Mouse (Mus musculus) embryonic facial prominence, embryonic 11.5 days (tissue): ENCODE data around the gene Armh3. TPM values are rescaled to one million over a fixed set of nuclear protein-coding genes. Genes with fewer than 3 reads are reported as not detected.
A peak's percentile ranks its signal among the peaks of the same experiment; 100 is the strongest.
"Not testable (repeated sequence)": the region's sequence is repeated elsewhere in the genome, so short reads cannot be mapped to it uniquely, and the experiment has no call there.

Experiments used
- ATAC-seq: fragments of 200-750 bp; cut with Nextera tagmentation; replicated peaks from 2 replicates; pipeline ENCODE4 v1.8.0; 2017; ENCODE audit warnings: low read depth; ENCODE audit not compliant: insufficient number of reproducible peaks, low FRiP score, low TSS enrichment
- DNase-seq: peaks from one replicate; pipeline ENCODE4 v3.0.0-alpha.2; 2015; ENCODE audit warnings: low spot score
- H3K27ac ChIP-seq: fragments of 300-500 bp; sonication (generic); replicated peaks from 2 replicates; pipeline ENCODE4 v1.5.1; 2014; ENCODE audit warnings: mild to moderate bottlenecking, low read depth, low read length, control low read depth
- H3K27me3 ChIP-seq: fragments of 300-500 bp; sonication (generic); 2 replicates; pipeline ENCODE4 v1.6.1; 2014; ENCODE audit warnings: mild to moderate bottlenecking, low read length, moderate library complexity, mixed read lengths; ENCODE audit not compliant: control insufficient read depth, insufficient read depth
- H3K36me3 ChIP-seq: fragments of 300-500 bp; sonication (generic); replicated peaks from 2 replicates; pipeline ENCODE4 v1.6.1; 2014; ENCODE audit warnings: low read depth, mild to moderate bottlenecking, low read length, moderate library complexity, mixed read lengths; ENCODE audit not compliant: control insufficient read depth, insufficient read depth
- H3K4me1 ChIP-seq: fragments of 300-500 bp; sonication (generic); 2 replicates; pipeline ENCODE4 v1.6.1; 2014; ENCODE audit warnings: low read length, mixed read lengths; ENCODE audit not compliant: control insufficient read depth, insufficient read depth
- H3K4me2 ChIP-seq: fragments of 300-500 bp; sonication (generic); 2 replicates; pipeline ENCODE4 v1.6.1; 2014; ENCODE audit warnings: low read depth, mild to moderate bottlenecking, control low read depth, low read length, moderate library complexity
- H3K4me3 ChIP-seq: fragments of 300-500 bp; sonication (generic); 2 replicates; pipeline ENCODE4 v1.5.1; 2014; ENCODE audit warnings: low read depth, low read length, control low read depth
- H3K9ac ChIP-seq: fragments of 300-500 bp; sonication (generic); replicated peaks from 2 replicates; pipeline ENCODE4 v1.6.1; 2014; ENCODE audit warnings: mild to moderate bottlenecking, control low read depth, low read length
- H3K9me3 ChIP-seq: fragments of 300-500 bp; sonication (generic); replicated peaks from 2 replicates; pipeline ENCODE4 v1.6.1; 2016; ENCODE audit warnings: mild to moderate bottlenecking, low read length, inconsistent platforms, mixed read lengths; ENCODE audit not compliant: control insufficient read depth
- WGBS: fragments of 180-500 bp; shearing (Covaris S2); extraction: QIAGEN DNeasy Blood & Tissue Kit; methylation state at CpG from one replicate; pipeline ENCODE4 v1.1.7; 2014; 5-methylcytosine and 5-hydroxymethylcytosine counted together
- polyA plus RNA-seq: library from polyadenylated mRNA; unstranded; fragments of >200 nt; fragmentation: Nextera tagmentation; extraction: Ambion mirVana; gene quantifications from 2 replicates; pipeline ENCODE4 v1.2.1, GENCODE M21; 2014

The Armh3 gene
- polyA plus RNA-seq, 1 experiment from 2014 or later = 13.9 TPM

DNA sequence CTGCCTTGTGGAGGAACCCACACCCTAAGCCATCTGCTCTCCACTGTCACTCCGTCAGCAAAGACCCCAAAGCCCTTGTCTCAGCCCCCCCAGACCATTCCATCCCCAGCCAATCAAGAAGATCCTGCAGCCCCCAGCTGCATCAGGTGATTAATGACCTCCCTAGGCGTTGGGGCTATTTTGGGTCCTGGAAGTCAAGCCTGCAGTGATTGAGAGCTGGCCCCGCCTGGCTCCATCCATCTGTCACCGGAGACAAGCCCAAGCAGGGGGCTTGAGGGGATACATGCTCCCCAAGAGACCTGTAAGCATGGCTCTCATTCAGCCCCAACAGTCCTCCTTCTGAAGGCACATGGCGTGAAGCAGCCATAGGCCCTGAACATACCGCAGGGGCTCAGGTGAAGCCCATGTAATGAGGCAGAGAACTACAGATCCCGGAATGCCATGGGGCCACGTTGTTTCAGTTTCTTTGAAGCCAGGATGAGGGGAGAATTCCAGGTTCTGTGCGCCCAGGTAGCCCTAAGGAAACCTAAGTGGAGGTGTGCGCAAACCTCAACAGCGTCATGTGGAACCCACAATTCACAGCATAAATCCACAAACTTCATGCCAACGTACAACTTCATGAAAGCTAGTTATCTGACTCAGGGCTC is 187.1 kb downstream of the Armh3 start:
- WGBS = 69% methylated on average over 12 of the region's 12 CpGs
- Histone ChIP-seq H3K4me1 (peaks cover 4% of the 10 kb centered on the region), H3K9ac (no peak overlapping the region), H3K4me3 (no peak overlapping the region), H3K4me2 (no peak overlapping the region), H3K27me3 (no peaks in the 10 kb centered on the region; the same call in 1 of the 2 replicates), H3K36me3 (no peaks in the 10 kb centered on the region), H3K9me3 (no peaks in the 10 kb centered on the region), H3K27ac (no peak overlapping the region)
- no peak for ATAC-seq
- no peak for DNase-seq

DNA sequence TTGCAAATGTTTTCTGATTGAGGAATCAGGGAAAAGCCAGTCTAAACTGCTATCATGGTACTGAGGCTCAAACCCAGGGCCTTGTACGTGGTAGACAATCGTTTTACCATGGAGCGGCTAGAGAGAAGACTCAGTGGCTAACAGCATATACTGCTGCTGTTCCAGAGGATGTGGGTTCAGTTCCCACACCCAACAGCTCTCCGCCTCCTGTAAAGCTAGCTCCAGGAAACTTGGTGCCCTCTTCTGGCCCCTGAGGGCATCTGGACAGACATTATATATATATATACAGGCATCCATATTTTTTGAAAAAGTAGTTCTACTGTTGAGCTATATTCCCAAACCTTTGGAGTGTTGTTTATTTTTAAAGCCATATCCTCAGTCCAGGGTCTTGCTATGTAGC is 190.6 kb downstream of the Armh3 start:
- DNase-seq = no peak
- Histone ChIP-seq H3K4me1 (no peaks in the 10 kb centered on the region; the same call in 1 of the 2 replicates), H3K9ac (no peak overlapping the region), H3K27me3 (no peaks in the 10 kb centered on the region), H3K4me2 (no peak overlapping the region), H3K27ac (no peak overlapping the region), H3K4me3 (no peak overlapping the region), H3K9me3 (no peaks in the 10 kb centered on the region), H3K36me3 (no peaks in the 10 kb centered on the region)
- 94% methylated on average over 4 of the region's 4 CpGs for WGBS
- ATAC-seq = no peak

DNA sequence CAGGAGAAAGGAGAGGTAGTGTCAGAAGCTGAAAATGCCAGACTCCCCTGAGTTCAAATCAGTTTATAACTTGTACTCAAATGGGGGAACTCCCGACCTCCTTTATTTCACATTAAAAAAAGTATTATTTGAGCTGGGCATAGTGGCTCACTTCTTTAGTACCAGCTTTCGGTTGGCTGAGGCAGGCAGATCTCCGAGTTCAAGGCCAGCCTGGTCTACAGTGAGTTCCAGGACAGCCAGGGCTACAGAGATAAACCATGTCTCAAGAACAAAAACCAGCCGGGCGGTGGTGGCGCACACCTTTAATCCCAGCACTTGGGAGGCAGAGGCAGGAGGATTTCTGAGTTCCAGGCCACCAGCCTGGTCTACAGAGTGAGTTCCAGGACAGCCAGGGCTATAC is 192.5 kb downstream of the Armh3 start:
- 91% methylated on average over 6 of the region's 6 CpGs for WGBS
- not testable (repeated sequence) for H3K9ac ChIP-seq, H3K36me3 ChIP-seq, DNase-seq, H3K4me3 ChIP-seq, H3K27me3 ChIP-seq, H3K4me1 ChIP-seq, ATAC-seq, H3K27ac ChIP-seq, H3K9me3 ChIP-seq, H3K4me2 ChIP-seq

DNA sequence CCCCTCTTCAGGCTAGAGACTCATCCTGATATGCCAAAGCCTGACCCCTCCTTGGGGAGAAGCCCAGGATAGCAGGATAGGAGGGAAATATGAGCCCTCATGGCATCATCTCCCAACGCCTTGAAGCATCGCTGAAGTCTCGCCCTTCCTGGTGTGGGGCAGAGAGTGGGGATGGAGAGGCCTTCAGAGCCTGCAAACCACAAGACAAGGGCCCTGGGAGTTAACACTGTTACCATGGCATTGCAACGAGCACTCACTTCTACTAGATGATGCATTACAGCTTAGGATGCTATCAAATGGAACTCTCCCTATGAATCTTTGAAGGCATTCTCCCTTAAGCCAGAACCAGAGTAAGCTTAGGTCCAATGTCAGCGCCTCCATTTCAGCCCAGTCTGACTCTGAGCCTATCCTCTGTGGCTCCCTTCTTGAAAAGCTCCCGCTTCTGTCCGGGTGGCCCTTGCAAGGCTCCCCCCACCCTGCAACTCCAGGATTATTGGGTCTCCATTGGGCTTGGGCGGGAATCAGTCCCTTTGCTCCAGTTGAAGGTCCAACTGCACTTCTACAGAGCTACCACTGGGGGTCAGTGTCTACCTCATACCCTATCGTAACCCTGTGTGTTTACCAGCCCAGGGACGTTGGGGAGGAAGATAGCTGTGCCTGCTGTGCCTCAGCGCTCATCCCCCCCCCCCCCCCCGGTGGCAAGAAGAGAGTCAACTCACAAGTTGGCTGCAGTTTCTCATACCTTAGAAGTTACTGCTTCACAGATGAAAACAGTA is 193.5 kb downstream of the Armh3 start:
- Histone ChIP-seq H3K9me3 (no peaks in the 10 kb centered on the region), H3K36me3 (no peaks in the 10 kb centered on the region), H3K9ac (no peak overlapping the region), H3K4me1 (no peaks in the 10 kb centered on the region), H3K4me3 (no peak overlapping the region), H3K4me2 (no peak overlapping the region), H3K27me3 (no peaks in the 10 kb centered on the region), H3K27ac (no peak overlapping the region)
- ATAC-seq (peak; percentile 61; the same call in 1 of the 2 replicates), DNase-seq (peak; percentile 68)
- 21% methylated on average over 12 of the region's 12 CpGs for WGBS

DNA sequence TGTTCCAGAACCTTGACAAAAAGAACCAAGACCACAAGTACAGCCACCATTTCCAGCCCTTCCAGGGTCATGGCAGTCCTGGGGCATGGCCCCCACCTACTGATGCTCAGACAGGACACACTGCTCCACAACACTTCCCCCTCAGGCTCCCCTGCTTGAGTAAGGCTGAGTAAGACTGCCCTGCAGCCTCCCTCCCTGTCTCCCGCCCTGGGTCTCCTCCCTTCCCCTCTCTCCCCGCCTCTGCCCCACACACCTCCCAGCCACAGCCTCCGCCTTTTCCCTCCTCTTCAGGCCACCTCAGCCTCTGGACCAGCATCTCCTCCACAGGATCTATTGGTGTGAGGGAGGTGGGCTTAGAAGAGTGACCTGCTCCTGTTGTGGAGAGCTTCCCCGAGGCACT is 194.9 kb downstream of the Armh3 start:
- H3K4me3 ChIP-seq = no peak overlapping the region
- H3K27ac ChIP-seq = no peak overlapping the region
- H3K4me1 ChIP-seq = no peaks in the 10 kb centered on the region
- no peak overlapping the region for H3K9ac ChIP-seq
- H3K4me2 ChIP-seq = no peak overlapping the region
- no peaks in the 10 kb centered on the region for H3K36me3 ChIP-seq
- 17% methylated on average over 3 of the region's 4 CpGs for WGBS
- DNase-seq (no peak), ATAC-seq (no peak)
- H3K27me3 ChIP-seq = no peaks in the 10 kb centered on the region
- no peaks in the 10 kb centered on the region for H3K9me3 ChIP-seq

DNA sequence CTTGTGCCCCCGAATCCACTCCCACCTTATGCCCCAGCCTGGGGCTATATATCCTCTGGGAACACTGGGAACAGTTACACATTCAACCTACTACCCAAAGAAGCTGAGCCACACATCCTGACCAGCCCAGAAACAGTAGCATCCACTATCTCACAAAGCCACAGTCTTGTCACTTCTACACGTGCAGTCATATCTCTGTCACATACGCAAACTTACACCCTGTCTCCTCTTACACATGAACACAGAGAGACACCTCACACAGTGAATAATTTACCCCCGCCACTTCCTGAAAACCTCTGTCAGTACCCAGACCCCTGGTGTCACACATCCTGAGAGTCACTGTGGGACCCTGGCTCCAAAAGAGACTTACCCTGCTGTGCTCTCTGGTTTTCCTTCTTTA is 195.6 kb downstream of the Armh3 start:
- H3K27me3 ChIP-seq = no peaks in the 10 kb centered on the region
- H3K36me3 ChIP-seq = no peaks in the 10 kb centered on the region
- H3K9me3 ChIP-seq = no peaks in the 10 kb centered on the region
- H3K4me1 ChIP-seq = no peaks in the 10 kb centered on the region
- DNase-seq (no peak), ATAC-seq (no peak)
- no peak overlapping the region for H3K9ac ChIP-seq
- H3K27ac ChIP-seq = no peak overlapping the region
- no peak overlapping the region for H3K4me2 ChIP-seq
- WGBS = 62% methylated on average over 4 of the region's 4 CpGs
- H3K4me3 ChIP-seq = no peak overlapping the region

DNA sequence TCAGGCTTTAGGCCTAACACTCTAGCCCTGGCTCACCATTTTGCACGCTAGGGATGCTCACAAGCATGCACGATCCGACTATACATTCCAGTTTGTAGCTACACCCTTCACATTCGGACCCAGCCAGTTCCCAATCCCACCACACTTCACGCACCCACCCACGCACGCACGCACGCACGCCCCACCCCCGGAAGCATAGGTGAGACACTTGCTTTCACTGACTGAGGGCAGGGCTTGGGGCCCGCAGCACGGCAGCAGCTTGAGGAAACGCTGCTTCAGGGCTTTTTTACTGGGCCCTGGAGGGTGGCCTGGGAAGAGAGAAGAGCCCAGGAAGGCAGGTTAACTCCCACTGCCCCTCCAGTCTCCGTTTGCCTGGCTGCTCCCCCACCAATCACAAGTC is 201.4 kb downstream of the Armh3 start:
- Histone ChIP-seq H3K4me1 (no peaks in the 10 kb centered on the region), H3K27me3 (no peaks in the 10 kb centered on the region), H3K27ac (no peak overlapping the region), H3K4me3 (no peak overlapping the region), H3K9me3 (no peaks in the 10 kb centered on the region), H3K9ac (no peak overlapping the region), H3K36me3 (no peaks in the 10 kb centered on the region), H3K4me2 (no peak overlapping the region)
- 74% methylated on average over 15 of the region's 15 CpGs for WGBS
- DNase-seq (no peak), ATAC-seq (no peak)

DNA sequence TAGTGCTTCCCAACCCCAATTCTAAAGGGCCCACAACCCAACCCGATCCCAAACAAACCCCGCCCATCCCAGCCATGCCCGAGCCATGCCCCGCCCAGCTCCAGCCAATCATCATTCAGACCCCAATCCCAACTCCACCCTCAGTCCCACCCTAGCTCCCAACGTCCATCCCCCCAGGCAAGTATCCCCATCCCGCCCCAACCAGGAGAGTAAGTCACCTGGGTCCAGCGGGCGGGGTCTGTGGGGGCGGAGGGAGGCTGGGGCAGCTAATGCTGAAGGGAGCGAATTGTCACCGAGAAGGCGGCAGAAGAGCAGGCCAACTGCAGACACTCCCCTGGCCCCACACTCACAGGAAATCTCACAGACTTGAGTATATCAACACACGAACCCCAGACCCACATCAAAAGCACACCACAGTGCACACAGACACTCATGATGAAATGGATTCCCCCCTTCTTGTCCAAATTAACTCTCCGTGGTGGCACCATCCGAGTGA is 202.2 kb downstream of the Armh3 start:
- peak overlapping the region; percentile 4; the same call in 1 of the 2 replicates for H3K4me3 ChIP-seq
- H3K27me3 ChIP-seq = no peaks in the 10 kb centered on the region
- no peak overlapping the region for H3K9ac ChIP-seq
- H3K9me3 ChIP-seq = no peaks in the 10 kb centered on the region
- H3K36me3 ChIP-seq = no peaks in the 10 kb centered on the region
- peak; percentile 65 for DNase-seq
- ATAC-seq = no peak; the same call in 1 of the 2 replicates
- H3K4me2 ChIP-seq = peak overlapping the region; percentile 44
- no peak overlapping the region for H3K27ac ChIP-seq
- 6% methylated on average over 15 of the region's 15 CpGs for WGBS
- no peaks in the 10 kb centered on the region for H3K4me1 ChIP-seq
